Mouse (Mus musculus): ENCODE data around the gene Gm20403. TPM values are rescaled to one million over a fixed set of nuclear protein-coding genes. Genes with fewer than 3 reads are reported as not detected.

Gm20403 gene
- polyA plus RNA-seq, 2 experiments: not detected

DNA sequence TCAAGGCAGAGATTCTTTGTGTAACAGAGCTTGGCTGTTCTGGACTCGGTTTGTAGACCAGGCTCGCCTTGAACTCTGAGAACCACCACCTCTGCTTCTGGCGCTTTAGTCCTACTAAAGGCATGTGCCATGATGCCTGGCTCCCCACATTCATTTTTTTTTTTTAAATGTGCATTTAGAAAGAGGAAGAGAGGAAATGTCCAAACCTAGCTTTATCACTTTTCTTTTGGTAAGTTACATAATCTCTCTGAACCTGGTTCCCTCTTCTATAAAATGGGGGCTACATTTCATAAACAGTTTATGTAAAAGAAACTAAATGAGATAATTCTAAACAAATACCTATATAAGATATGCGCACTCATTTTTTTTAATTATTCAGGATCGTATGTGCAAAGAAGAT lies 5.4 kb downstream of the Gm20403 start:
- Histone ChIP-seq H3K9ac (replicated peaks) (no peak overlapping the region), H3K4me1 (replicated peaks; ENCODE audit: control insufficient read depth in 2 of 2, insufficient read depth in 2 of 2, low read length in 1 of 2) (peaks cover 25 to 28% of the 10 kb centered on the region in 2 experiments), H3K27ac (no peak overlapping the region), H3K4me3 (ENCODE audit: insufficient read depth in 1 of 2, low read depth in 2 of 2, low read length in 2 of 2) (no peak overlapping the region), H3K27me3 (ENCODE audit: control insufficient read depth, insufficient read depth, low read length) (no peaks in the 10 kb centered on the region), H3K9me3 (ENCODE audit: control insufficient read depth, low read length) (no peaks in the 10 kb centered on the region), H3K4me2 (ENCODE audit: low read depth) (peak overlapping the region; percentile 40), H3K36me3 (replicated peaks; ENCODE audit: control insufficient read depth, insufficient read depth, low read depth) (peaks cover 5% of the 10 kb centered on the region; the same call in 1 of the 2 replicates)
- TF ChIP-seq EP300 (IDR thresholded peaks at IDR 0.05; ENCODE audit: low read depth) (no peak), CTCF (IDR thresholded peaks at IDR 0.05; ENCODE audit: low read depth) (no peak)
- no peak for ATAC-seq (ENCODE audit: insufficient read depth)
- WGBS (ENCODE audit: insufficient replicate concordance): 77% methylated on average over 5 of the region's 5 CpGs
- no peak for DNase-seq (ENCODE audit: low read depth in 3 of 3, low spot score in 3 of 3)

- no peak overlapping the region for H3K27ac ChIP-seq
Observed at GRCm38 (mm10) chr12:54980532-54980931, 5.8 kb downstream of the Gm20403 start.

DNA sequence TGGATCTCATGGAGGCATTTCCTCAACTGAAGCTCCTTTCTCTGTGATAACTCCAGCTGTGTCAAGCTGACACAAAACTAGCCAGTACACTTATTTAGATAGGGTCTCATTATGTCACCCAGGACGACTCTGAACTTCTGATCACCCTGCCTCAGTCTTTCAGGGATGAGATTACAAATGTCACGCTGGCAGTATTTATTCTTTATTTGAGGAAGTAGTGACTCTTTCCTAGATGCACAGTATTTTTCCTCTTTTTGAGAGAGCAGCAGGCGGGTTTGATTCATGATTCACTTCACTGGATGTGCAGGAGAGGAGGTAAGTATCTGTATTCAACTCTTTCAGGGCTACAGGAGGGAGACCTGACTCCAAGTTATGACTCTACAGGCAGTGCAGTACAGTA lies 17.3 kb downstream of the Gm20403 start:
- Histone ChIP-seq H3K4me1 (replicated peaks; ENCODE audit: control insufficient read depth in 2 of 2, insufficient read depth in 2 of 2, low read length in 1 of 2) (no peaks in the 10 kb centered on the region), H3K27ac (no peak overlapping the region), H3K36me3 (replicated peaks; ENCODE audit: control insufficient read depth, insufficient read depth, low read depth) (peaks cover 43% of the 10 kb centered on the region), H3K9me3 (ENCODE audit: control insufficient read depth, low read length) (no peaks in the 10 kb centered on the region), H3K4me3 (ENCODE audit: insufficient read depth in 1 of 2, low read depth in 2 of 2, low read length in 2 of 2) (no peak overlapping the region), H3K4me2 (ENCODE audit: low read depth) (no peak overlapping the region), H3K27me3 (ENCODE audit: control insufficient read depth, insufficient read depth, low read length) (no peaks in the 10 kb centered on the region), H3K9ac (replicated peaks) (no peak overlapping the region)
- ATAC-seq (ENCODE audit: insufficient read depth): no peak
- DNase-seq (ENCODE audit: low read depth in 3 of 3, low spot score in 3 of 3): no peak
- no peak for TF ChIP-seq CTCF (IDR thresholded peaks at IDR 0.05; ENCODE audit: low read depth)
- TF ChIP-seq EP300 (IDR thresholded peaks at IDR 0.05; ENCODE audit: low read depth): no peak
- 46% methylated on average over 3 of the region's 3 CpGs for WGBS (ENCODE audit: insufficient replicate concordance)

More at GRCm38 (mm10) chr12:54980532-54980931, 5.8 kb downstream of the Gm20403 start:
- Histone ChIP-seq H3K4me1 (replicated peaks; ENCODE audit: control insufficient read depth in 2 of 2, insufficient read depth in 2 of 2, low read length in 1 of 2) (peaks cover 25 to 28% of the 10 kb centered on the region in 2 experiments), H3K4me3 (ENCODE audit: insufficient read depth in 1 of 2, low read depth in 2 of 2, low read length in 2 of 2) (no peak overlapping the region), H3K36me3 (replicated peaks; ENCODE audit: control insufficient read depth, insufficient read depth, low read depth) (peaks cover 5% of the 10 kb centered on the region; the same call in 1 of the 2 replicates), H3K27me3 (ENCODE audit: control insufficient read depth, insufficient read depth, low read length) (no peaks in the 10 kb centered on the region), H3K9me3 (ENCODE audit: control insufficient read depth, low read length) (no peaks in the 10 kb centered on the region), H3K4me2 (ENCODE audit: low read depth) (peak overlapping the region; percentile 40), H3K9ac (replicated peaks) (no peak overlapping the region)
- ATAC-seq (ENCODE audit: insufficient read depth): peak; percentile 65; the same call in 1 of the 2 replicates
- 24% methylated on average over 6 of the region's 6 CpGs for WGBS (ENCODE audit: insufficient replicate concordance)
- TF ChIP-seq EP300 (IDR thresholded peaks at IDR 0.05; ENCODE audit: low read depth) (peak; percentile 70), CTCF (IDR thresholded peaks at IDR 0.05; ENCODE audit: low read depth) (no peak)
- DNase-seq (ENCODE audit: low read depth in 3 of 3, low spot score in 3 of 3): peak; percentile 57 to 65 (median 59)

DNA sequence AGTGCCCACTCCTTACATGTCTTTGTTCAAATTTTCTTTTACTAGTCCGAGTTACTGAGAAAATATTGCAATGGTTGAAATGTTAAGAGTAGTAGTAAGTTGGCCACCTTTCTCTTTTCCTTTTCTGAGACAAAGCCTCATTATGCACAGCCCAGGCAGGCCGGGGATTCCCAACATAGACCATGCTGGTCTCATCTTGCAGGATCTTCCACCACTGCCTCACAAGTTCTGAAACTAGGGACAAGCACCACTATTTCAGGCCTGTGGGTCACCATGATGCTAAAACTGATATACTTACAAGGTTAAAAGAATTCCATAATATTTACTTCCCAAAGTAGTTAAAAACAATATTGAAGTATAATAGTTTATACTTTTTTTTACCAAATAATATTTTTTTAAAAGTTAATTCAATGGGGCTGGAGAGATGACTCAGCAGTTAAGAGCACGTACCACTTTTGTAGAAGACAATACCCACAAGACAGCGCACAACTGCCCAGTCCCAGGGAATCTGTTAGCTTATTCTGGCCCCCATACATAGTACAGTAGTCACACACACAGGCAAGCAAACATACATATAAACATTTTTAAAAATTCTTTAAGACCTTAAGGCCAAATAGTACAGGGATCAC lies 20.7 kb downstream of the Gm20403 start:
- no peak for DNase-seq (ENCODE audit: low read depth in 3 of 3, low spot score in 3 of 3)
- TF ChIP-seq CTCF (IDR thresholded peaks at IDR 0.05; ENCODE audit: low read depth) (no peak), EP300 (IDR thresholded peaks at IDR 0.05; ENCODE audit: low read depth) (no peak)
- no peaks in the 10 kb centered on the region for H3K4me1 ChIP-seq (replicated peaks; ENCODE audit: control insufficient read depth in 2 of 2, insufficient read depth in 2 of 2, low read length in 1 of 2)
- no peak overlapping the region for H3K27ac ChIP-seq
- H3K9ac ChIP-seq (replicated peaks): no peak overlapping the region
- H3K4me2 ChIP-seq (ENCODE audit: low read depth): no peak overlapping the region
- no peaks in the 10 kb centered on the region for H3K9me3 ChIP-seq (ENCODE audit: control insufficient read depth, low read length)
- WGBS (ENCODE audit: insufficient replicate concordance): 85% methylated on average over 4 of the region's 4 CpGs
- no peak for ATAC-seq (ENCODE audit: insufficient read depth)
- H3K36me3 ChIP-seq (replicated peaks; ENCODE audit: control insufficient read depth, insufficient read depth, low read depth): peaks cover 16% of the 10 kb centered on the region
- H3K27me3 ChIP-seq (ENCODE audit: control insufficient read depth, insufficient read depth, low read length): no peaks in the 10 kb centered on the region
- no peak overlapping the region for H3K4me3 ChIP-seq (ENCODE audit: insufficient read depth in 1 of 2, low read depth in 2 of 2, low read length in 2 of 2)

GRCm38 (mm10) chr12:54959569-54959968 lies 26.8 kb downstream of the Gm20403 start:
- DNase-seq (ENCODE audit: low read depth in 3 of 3, low spot score in 3 of 3) (peak; percentile 11 to 31 (median 28)), ATAC-seq (ENCODE audit: insufficient read depth) (peak; percentile 41; the same call in 1 of the 2 replicates)
- no peak overlapping the region for H3K27ac ChIP-seq
- TF ChIP-seq CTCF (IDR thresholded peaks at IDR 0.05; ENCODE audit: low read depth) (no peak), EP300 (IDR thresholded peaks at IDR 0.05; ENCODE audit: low read depth) (peak; percentile 43; the same call in 1 of the 2 replicates)
- H3K36me3 ChIP-seq (replicated peaks; ENCODE audit: control insufficient read depth, insufficient read depth, low read depth): peaks cover 4% of the 10 kb centered on the region
- no peak overlapping the region for H3K4me2 ChIP-seq (ENCODE audit: low read depth)
- WGBS (ENCODE audit: insufficient replicate concordance): 47% methylated on average over 2 of the region's 2 CpGs
- H3K9ac ChIP-seq (replicated peaks): no peak overlapping the region
- peaks cover 0 to 8% of the 10 kb centered on the region in 2 experiments; a peak in 2 of 4 replicates for H3K4me1 ChIP-seq (replicated peaks; ENCODE audit: control insufficient read depth in 2 of 2, insufficient read depth in 2 of 2, low read length in 1 of 2)
- H3K27me3 ChIP-seq (ENCODE audit: control insufficient read depth, insufficient read depth, low read length): no peaks in the 10 kb centered on the region
- no peaks in the 10 kb centered on the region for H3K9me3 ChIP-seq (ENCODE audit: control insufficient read depth, low read length)
- H3K4me3 ChIP-seq (ENCODE audit: insufficient read depth in 1 of 2, low read depth in 2 of 2, low read length in 2 of 2): no peak overlapping the region
